Mouse (Mus musculus): ENCODE measurements around the gene Cic. TPM values are rescaled to one million over a fixed set of nuclear protein-coding genes. Genes with fewer than 3 reads are reported as not detected.
A peak's percentile ranks its signal among the peaks of the same experiment; 100 is the strongest.

Cic gene
- total RNA-seq, 2 experiments from 2014 or later = 211 to 223 TPM

DNA sequence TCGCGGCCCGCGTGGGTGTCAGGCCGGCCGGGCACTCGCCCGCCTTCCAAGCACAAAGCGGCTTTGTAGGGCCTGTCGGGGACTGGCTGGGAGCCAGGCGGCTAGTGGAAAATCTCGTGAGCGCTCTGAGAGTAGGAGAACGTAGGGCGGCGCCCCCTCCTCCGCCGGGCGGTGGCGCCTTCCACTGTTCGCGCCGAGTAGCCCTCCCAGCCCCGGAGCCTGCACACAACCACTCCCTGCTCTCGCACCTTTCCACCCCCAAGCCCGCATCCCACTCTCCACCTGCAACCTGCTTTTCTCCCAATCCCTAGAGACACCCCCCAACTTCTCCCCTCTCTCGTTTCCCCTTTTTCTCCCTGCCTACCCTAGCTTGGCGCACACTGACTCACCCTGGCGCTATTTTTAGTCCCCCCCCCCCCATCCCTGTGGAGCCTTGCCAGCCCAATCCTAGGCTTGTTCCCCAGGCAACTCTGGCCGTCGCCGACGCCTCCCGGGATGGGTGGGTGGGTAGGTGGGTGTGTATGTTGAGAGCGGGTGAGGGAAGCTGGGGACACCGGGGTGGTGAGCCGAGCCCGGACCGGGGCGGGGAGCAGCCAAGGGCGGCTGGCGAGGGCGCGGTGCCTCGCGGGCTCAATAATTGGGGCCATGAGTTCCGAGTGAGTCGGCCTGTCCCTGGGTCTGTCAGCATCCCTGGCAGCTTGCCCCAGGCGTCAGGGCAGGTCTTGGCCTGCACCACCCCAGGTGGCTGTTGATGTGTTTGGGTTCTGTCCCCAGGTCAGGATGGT, 11.8 kb downstream of the Cic start:
- intact Hi-C loops (cut with DNase I) = no loop called here
- DNase-seq (ENCODE audit: low spot score in 2 of 2) = peak; percentile 92 to 93

DNA sequence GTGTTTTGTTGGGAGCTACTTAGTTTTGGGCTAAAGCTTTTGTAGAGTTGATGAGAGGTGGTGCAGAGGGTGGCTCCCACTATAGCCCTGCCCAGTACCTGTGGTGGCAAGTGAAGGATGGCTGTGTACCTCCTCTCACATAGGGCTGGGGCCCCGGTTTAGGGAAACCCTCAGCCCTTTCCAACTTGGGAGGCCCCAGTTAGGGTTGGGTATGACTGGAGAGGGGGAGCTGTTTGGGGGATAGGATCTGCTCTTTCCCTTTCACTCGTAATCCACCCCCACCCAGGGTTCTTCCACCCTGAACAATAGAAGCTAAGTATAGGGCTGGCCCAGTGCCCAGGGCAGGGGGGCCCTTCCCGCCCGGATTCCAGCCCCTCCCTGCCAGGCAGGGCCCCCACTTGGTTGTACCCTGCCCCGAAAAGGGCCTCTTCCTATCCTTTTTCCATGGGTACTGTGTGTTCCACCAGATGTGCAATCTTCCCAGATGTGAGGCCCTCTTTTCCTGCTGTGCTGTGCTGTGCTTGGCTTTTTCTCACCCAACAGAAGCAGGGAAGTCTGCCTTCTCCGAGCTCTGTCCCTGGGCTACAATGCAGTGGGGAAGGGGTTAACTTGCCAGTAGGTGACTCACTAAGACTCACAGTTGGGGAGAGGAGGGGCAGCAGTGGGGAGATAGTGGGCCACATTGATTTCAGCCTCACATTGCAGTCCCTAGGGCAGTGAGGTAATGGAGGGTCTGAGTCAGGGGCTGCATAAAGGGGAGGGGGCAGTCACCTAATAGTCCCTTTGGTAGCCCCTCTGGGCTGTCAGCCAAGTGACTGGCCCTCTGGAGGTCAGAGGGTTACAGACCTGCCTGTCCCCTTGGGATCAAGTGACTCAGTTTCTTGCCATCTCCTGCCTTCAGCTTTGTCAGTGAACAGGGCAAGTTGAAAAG, 12.6 kb downstream of the Cic start:
- DNase-seq (ENCODE audit: low spot score in 2 of 2) = peak in 1 of 2 experiments; percentile 69
- intact Hi-C loops (cut with DNase I) = no loop called here

DNA sequence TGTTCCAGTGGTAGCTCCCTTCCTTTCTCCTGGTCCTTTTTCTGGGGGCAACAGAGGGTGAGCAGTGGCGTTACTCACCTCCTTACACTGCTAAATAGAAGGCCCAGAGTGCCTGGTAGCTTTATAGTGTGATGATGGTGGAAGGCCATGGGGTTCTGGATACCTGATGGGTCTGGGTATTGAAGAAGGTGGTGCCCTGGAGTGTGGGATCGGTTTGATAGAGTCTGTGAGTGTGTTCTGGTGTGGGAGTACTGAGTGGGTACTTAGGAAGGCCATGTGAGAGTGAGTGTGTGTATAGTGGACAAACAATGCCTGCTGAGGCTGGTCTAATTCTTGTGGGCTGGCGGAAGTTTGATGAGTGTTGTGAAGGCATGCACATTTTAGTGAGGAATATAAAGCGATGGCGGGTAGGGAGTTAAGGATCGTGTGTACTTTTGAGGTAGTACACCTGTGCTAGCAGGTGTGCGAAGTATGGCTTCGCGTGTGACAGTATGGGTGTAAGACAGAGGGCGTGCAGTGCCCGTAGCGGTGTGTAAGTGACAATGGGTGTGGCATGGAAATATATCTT, 13.7 kb downstream of the Cic start:
- intact Hi-C loops (cut with DNase I) = no loop called here
- DNase-seq (ENCODE audit: low spot score in 2 of 2) = no peak

DNA sequence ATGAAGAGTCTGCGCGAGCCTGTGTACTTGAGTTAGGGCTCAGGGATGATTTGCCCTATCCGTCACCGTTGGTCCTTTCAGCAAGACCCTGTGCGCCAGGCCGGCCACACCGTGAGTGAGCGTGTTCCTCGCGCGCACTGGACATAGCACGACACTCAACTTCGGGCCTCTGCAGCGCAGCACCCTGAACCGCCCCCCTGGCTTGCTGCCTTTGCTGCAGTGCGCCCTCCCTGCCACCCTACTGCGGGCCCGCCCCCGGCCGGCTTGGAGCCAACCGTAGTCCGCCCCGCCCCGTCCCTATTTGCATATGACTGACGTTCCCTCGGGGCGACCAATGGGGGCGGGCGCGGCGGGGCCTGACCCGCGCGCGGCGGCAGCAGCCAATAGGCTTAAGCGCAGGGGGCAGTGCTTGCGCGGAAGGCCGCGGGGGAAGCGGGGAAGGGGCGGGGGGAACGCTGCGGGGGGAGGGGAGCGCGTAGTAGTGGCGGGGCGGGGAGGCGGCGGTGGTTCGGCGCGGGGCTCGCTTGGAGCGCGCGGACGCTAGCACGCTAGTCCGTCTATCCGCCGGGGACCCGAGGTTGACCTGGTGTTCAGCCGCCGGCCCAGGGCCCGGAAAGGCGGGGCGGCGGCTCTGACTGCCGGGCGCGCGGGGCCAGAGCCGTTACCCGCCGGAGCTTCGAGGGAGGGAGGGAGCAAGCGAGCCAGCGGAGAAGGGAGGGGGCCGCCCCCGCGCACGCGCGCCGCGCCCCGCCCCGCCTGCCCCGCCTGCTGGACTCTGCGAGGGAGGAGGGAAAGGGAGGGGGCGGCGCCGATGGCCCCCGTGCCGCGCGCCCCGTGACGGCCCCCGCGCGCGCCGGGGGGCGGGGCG, 14.5 kb downstream of the Cic start:
- DNase-seq (ENCODE audit: low spot score in 2 of 2) = peak; percentile 95 to 98
- intact Hi-C loops (cut with DNase I) = loop anchor here (1.0 to 2.0 kb wide), 2 partner anchors 15 to 34 kb away; partner anchors contain the start of gene Pafah1b3

DNA sequence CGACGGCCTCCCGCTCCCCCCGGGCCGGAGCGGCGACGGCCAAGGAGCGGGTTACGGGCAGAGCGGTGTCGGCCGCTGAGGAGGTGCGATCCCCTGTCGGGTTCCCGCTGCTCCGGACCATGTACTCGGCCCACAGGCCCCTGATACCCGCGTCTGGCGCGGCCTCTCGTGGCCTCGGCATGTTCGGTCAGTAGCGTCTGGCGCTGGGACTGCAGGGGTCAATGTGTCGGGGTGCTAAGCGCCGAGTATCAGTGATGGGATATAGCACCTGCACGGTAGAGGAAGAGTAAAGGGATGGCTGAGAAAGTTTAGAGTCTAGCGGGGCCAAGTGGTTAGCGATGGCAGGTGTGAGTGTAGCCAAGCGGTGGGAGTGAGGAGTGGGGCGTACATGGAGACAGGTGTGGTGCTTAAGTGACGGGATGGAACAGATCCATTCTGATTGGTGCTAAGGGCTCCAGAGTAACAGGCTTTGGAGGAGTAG, 15.3 kb downstream of the Cic start:
- intact Hi-C loops (cut with DNase I) = loop anchor here (1.0 to 2.0 kb wide), 2 partner anchors 14 to 34 kb away; partner anchors contain the start of gene Pafah1b3

DNA sequence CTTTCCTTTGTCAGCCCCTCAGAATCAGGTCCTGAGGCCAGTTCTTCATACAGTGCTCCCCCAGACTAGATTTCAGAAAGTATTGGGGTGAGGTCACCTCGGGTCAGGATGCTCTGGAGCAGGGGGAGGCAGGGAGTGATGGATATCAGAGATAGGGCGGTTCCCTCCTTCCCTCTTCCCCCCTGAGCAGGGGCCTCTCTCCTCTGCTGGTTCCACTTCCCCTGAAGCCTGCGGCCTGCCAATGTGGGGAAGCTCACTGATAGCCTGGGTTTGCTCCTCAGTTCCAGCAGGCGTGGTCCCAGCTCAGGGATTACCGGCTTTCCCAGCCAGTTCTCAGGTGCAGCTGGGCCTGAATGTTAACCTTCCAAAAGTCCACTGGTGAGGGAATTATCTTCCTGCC, 16.1 kb downstream of the Cic start:
- intact Hi-C loops (cut with DNase I) = loop anchor here (2.0 kb wide), 1 partner anchor 13 kb away; the partner anchor contains the start of gene Pafah1b3
- DNase-seq (ENCODE audit: low spot score in 2 of 2) = no peak

More for the DNA sequence above, 15.3 kb downstream of the Cic start:
- peak; percentile 38 to 42 for DNase-seq (ENCODE audit: low spot score in 2 of 2)

DNA sequence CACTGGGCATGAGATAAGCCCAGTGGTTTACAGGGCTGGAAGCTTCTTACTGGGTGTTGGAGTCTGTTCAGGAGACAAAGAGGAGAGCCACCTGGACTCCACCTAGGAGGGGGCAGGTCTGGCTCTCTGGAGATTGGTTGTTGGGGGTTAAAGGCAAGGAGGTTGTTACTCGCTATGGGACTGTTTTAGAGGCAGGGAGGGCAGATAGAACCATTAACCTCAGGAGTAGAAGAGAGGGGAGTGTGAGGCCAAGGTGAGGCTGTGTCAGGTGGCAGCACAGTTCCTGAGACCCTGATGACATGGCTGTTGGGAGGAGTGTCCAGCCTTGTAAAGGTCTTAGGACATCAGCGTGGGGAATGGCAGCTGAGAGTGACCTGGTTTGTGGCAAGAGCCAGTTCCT, 16.7 kb downstream of the Cic start:
- intact Hi-C loops (cut with DNase I) = no loop called here
- no peak for DNase-seq (ENCODE audit: low spot score in 2 of 2)

DNA sequence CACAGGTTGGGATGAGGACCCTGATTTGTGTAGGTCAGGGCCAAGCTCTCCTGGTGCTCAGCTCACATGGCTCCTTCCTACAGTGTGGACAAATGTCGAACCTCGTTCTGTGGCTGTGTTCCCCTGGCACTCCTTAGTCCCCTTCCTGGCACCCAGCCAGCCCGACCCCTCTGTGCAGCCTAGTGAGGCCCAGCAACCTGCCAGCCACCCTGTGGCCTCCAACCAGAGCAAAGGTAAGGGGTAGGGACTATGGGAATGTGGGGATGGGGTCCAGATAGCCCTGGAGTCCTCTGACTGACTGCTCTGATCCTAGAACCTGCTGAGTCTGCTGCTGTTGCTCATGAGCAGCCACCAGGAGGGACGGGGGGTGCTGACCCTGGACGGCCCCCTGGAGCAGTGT, 17.3 kb downstream of the Cic start:
- intact Hi-C loops (cut with DNase I) = no loop called here
- no peak for DNase-seq (ENCODE audit: low spot score in 2 of 2)

DNA sequence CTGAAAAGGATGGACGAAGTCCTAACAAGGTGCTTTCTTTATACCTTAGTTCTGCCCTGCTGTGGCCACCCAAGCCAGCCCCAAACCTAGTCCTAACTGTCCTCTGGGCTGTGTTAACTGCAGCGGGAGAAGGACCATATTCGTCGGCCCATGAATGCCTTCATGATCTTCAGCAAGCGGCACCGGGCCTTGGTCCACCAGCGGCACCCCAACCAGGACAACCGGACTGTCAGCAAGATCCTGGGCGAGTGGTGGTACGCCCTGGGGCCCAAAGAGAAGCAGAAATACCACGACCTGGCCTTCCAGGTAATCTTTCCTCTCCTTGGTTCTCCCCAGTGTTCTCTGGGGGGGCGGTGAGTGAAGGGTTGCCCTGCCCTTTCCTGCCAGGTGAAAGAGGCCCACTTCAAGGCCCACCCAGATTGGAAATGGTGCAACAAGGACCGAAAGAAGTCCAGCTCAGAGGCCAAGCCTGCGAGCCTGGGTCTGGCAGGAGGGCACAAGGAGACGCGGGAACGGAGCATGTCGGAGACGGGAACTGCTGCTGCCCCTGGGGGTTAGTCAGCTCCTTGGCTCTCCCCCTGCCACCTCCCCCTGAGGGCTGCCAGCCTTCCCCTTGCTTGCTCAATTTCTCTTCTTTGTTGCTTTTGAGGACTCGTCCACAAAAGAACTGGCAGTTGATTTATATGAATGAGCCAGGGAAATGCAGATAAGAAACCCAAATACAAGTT, 18.2 kb downstream of the Cic start:
- DNase-seq (ENCODE audit: low spot score in 2 of 2) = no peak
- intact Hi-C loops (cut with DNase I) = no loop called here

DNA sequence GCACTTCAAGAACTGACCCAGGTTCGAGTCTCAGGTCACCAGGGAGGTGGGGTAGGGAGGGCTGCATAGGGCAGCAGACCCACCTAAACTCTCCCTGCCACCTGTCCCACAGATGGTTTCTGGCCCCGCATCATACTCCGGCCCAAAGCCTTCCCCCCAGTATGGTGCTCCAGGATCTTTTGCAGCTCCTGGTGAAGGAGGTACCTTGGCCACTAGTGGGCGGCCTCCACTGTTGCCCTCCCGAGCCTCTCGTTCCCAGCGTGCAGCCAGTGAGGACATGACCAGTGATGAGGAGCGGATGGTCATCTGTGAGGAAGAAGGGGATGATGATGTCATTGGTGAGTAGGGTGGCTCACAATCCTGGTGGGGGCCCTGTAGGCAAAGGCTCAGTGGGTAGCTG, 19.5 kb downstream of the Cic start:
- intact Hi-C loops (cut with DNase I) = no loop called here
- no peak for DNase-seq (ENCODE audit: low spot score in 2 of 2)

DNA sequence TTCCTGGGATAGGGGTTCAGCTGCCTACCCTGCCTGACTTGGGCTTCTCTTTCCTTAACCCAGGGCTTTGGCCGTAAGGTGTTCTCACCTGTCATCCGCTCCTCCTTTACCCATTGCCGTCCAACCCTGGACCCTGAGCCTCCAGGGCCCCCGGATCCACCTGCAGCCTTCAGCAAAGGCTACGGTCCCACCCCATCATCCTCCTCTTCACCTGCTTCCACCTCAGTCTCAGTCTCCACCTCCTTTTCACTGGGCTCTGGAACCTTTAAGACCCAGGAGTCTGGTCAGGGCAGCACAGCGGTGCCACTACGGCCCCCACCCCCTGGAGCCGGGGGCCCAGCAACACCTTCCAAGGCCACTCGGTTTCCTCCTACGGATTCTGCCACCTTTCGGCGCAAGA, 20.5 kb downstream of the Cic start:
- intact Hi-C loops (cut with DNase I) = no loop called here
- no peak for DNase-seq (ENCODE audit: low spot score in 2 of 2)

DNA sequence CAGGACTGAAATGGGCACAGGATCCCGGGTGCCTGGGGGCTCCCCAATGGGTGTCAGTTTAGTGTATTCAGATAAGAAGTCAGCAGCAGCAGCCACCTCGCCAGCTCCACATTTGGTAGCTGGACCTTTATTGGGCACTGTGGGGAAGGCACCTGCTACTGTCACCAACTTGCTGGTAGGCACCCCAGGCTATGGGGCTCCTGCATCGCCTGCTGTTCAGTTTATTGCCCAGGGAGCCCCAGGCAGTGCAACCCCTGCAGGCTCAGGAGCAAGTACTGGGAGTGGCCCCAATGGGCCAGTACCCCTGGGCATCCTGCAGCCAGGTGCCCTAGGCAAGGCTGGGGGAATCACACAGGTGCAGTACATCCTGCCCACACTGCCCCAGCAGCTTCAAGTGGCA, 21.2 kb downstream of the Cic start:
- no peak for DNase-seq (ENCODE audit: low spot score in 2 of 2)
- intact Hi-C loops (cut with DNase I) = no loop called here

DNA sequence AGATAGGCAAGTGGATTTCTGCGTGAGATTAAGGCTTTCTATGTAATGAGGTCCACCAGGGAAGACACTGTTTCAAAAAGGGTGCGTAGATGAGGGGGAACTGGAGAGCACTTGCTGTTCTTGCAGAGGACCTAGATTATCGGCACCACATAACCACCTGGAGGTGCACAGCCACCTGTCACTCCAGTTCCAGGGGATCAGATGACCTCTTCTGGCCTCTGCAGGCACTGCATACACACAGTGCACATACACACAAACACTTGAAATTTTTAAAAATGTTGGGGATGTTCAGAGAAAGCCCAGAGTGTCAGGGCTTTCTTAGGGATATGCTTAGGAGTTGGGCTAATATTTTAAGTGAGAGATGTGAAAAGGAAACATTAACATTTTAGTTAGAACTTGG, 22.4 kb downstream of the Cic start:
- intact Hi-C loops (cut with DNase I) = no loop called here
- no peak for DNase-seq (ENCODE audit: low spot score in 2 of 2)

DNA sequence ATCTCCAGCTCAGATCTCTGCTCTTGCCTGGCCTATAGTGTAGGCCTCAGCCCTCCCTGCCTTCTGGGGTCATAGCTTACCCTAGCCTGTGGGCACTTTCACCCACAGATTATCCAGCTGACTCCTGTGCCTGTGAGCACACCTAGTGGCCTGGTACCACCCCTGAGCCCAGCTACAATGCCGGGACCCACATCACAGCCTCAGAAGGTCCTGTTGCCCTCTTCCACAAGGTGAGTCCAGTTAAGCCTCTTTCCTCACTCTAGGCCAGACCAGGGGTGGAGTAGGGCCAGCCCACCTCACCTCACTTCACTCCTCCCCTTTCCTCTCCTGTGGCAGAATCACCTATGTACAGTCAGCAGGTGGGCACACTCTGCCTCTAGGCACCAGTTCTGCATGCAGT, 23.0 kb downstream of the Cic start:
- DNase-seq (ENCODE audit: low spot score in 2 of 2) = no peak

DNA sequence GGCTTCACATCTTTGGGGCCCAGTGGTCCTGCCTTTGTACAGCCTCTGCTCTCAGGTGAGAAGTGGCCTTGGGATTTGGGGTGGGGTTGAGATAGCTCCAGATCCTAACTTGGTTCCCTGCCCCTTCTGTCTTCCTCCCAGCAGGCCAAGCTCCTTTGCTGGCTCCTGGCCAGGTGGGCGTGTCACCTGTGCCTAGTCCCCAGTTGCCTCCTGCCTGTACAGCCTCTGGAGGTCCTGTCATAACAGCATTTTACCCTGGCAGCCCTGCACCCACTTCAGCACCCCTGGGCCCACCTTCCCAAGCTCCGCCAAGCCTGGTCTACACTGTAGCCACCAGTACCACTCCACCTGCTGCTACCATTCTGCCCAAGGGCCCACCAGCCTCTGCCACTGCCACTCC, 23.4 kb downstream of the Cic start:
- no peak for DNase-seq (ENCODE audit: low spot score in 2 of 2)
- intact Hi-C loops (cut with DNase I) = no loop called here

More for the DNA sequence above, 23.0 kb downstream of the Cic start:
- intact Hi-C loops (cut with DNase I) = no loop called here

DNA sequence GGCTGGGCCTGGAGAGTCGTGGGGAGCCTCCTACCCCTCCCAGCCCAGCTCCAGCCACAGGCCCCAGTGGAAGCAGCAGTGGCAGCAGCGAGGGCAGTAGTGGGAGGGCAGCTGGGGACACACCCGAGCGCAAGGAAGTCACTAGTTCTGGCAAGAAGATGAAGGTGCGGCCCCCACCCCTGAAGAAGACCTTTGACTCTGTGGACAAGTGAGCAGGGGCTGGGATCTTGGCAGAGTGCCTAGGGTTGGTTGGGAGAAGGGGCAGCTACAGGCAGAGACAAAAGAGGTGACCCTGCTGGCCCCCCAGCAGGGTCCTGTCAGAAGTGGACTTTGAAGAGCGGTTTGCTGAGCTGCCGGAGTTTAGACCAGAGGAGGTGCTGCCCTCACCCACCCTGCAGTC, 24.6 kb downstream of the Cic start:
- no peak for DNase-seq (ENCODE audit: low spot score in 2 of 2)
- intact Hi-C loops (cut with DNase I) = no loop called here

DNA sequence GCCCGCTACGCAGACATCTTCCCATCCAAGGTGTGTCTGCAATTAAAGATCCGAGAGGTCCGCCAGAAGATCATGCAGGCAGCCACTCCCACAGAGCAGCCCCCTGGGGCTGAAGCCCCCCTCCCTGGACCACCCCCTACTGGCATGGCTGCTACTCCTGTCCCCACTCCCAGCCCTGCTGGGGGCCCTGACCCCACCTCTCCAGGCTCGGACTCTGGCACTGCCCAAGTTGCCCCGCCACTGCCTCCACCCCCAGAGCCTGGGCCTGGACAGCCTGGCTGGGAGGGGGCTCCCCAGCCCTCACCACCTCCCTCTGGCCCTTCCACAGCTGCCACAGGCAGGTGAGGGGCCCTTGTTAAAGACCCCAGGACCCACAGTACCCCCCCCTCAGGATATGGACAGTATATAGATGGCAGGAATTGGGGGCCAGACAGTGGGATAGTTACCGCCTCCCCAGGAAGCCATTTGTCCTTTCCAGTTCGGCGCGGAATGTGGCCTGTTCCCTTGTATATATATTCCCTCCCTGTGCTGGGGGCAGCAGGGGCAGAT, 25.8 kb downstream of the Cic start:
- no peak for DNase-seq (ENCODE audit: low spot score in 2 of 2)
- intact Hi-C loops (cut with DNase I) = no loop called here

DNA sequence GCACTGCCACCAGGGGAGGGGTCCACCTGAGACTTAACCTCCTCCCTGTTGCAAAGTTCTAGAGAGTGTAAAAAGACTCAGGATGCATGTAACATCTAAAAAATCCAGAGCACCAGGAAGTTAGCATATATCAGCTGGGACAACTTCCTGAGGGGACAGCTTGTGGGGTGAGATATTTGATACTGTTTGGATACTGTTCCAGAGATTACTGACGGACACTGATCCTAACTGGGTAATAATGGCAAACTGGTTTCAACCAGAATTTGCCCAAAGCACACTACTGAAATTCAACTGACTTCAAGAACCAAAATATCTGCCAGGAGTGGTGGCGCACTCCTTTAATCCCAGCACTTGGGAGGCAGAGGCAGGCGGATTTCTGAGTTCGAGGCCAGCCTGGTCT, 27.0 kb downstream of the Cic start:
- no peak for DNase-seq (ENCODE audit: low spot score in 2 of 2)
- intact Hi-C loops (cut with DNase I) = no loop called here

All from left cerebral cortex, postnatal 25 days (tissue).